Mouse (Mus musculus): ENCODE results near the gene Nlgn1. TPM values are rescaled to one million over a fixed set of nuclear protein-coding genes. Genes with fewer than 3 reads are reported as not detected.

Gene Nlgn1
- polyA plus RNA-seq, 1 experiment: 0.09 TPM

DNA sequence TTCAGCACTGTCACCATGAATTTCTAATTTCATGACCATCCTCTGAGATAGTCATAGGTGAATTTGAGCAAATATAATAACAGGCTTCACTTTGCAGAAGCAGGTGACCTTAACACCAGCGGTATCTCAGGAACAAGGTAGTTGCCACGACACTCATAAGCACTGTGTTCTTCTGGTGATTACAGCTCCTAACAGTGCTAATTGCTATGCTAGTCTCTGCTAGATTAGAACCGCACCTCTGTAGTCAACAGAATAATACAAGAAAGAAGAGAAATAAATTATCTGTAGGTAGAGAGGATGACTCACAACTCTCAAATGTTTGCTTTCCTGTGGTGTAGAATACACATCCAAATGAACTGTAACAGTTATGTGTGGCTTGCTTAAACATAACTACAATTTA is 129.6 kb downstream of the Nlgn1 start:
- no peak for TF ChIP-seq CTCF (IDR thresholded peaks at IDR 0.05; ENCODE audit: extremely low read depth, insufficient read length, insufficient replicate concordance, low read depth, low read length)
- no peak for TF ChIP-seq POLR2A (IDR thresholded peaks at IDR 0.05; ENCODE audit: low read depth, low read length)
- Histone ChIP-seq H3K36me3 (ENCODE audit: control insufficient read depth, insufficient read depth, low read length) (no peaks in the 10 kb centered on the region), H3K27me3 (ENCODE audit: control insufficient read depth, insufficient read depth, low read length) (no peaks in the 10 kb centered on the region), H3K27ac (ENCODE audit: insufficient read depth, low read depth, low read length) (no peak overlapping the region), H3K4me3 (ENCODE audit: low read depth, low read length) (no peak overlapping the region), H3K4me1 (ENCODE audit: control insufficient read depth, insufficient read depth, insufficient read length, low read length) (no peaks in the 10 kb centered on the region)
- WGBS: 81% methylated on average over 3 of the region's 3 CpGs

DNA sequence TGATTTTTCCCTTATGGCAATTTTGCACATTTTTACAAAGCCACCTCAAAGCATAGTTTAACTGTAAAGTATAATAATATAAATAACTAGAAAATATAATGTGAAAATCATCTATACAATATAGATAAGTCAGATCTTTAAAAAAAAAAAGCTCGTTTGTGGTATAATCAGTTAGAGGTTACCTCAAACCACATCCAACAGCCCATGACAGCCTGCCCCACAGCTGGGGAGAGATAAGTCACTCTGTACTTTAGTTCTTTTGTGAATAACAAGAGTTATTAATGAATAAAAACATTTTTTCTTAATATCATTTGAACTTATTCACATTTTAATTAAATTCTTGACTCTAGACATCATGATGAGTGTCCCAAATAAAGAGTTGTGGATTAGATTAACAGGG is 130.8 kb downstream of the Nlgn1 start:
- 30% methylated on average over 1 of the region's 1 CpGs for WGBS
- Histone ChIP-seq H3K27ac (ENCODE audit: insufficient read depth, low read depth, low read length) (no peak overlapping the region), H3K4me3 (ENCODE audit: low read depth, low read length) (no peak overlapping the region), H3K4me1 (ENCODE audit: control insufficient read depth, insufficient read depth, insufficient read length, low read length) (no peaks in the 10 kb centered on the region), H3K36me3 (ENCODE audit: control insufficient read depth, insufficient read depth, low read length) (no peaks in the 10 kb centered on the region), H3K27me3 (ENCODE audit: control insufficient read depth, insufficient read depth, low read length) (no peaks in the 10 kb centered on the region)
- TF ChIP-seq CTCF (IDR thresholded peaks at IDR 0.05; ENCODE audit: extremely low read depth, insufficient read length, insufficient replicate concordance, low read depth, low read length) (no peak), POLR2A (IDR thresholded peaks at IDR 0.05; ENCODE audit: low read depth, low read length) (no peak)

GRCm38 (mm10) chr3:26194970-26195369 is 137.3 kb downstream of the Nlgn1 start:
- Histone ChIP-seq H3K4me1 (ENCODE audit: control insufficient read depth, insufficient read depth, insufficient read length, low read length) (no peaks in the 10 kb centered on the region), H3K27ac (ENCODE audit: insufficient read depth, low read depth, low read length) (no peak overlapping the region), H3K27me3 (ENCODE audit: control insufficient read depth, insufficient read depth, low read length) (no peaks in the 10 kb centered on the region), H3K4me3 (ENCODE audit: low read depth, low read length) (no peak overlapping the region), H3K36me3 (ENCODE audit: control insufficient read depth, insufficient read depth, low read length) (no peaks in the 10 kb centered on the region)
- WGBS: 81% methylated on average over 2 of the region's 2 CpGs
- TF ChIP-seq CTCF (IDR thresholded peaks at IDR 0.05; ENCODE audit: extremely low read depth, insufficient read length, insufficient replicate concordance, low read depth, low read length) (no peak), POLR2A (IDR thresholded peaks at IDR 0.05; ENCODE audit: low read depth, low read length) (no peak)

DNA sequence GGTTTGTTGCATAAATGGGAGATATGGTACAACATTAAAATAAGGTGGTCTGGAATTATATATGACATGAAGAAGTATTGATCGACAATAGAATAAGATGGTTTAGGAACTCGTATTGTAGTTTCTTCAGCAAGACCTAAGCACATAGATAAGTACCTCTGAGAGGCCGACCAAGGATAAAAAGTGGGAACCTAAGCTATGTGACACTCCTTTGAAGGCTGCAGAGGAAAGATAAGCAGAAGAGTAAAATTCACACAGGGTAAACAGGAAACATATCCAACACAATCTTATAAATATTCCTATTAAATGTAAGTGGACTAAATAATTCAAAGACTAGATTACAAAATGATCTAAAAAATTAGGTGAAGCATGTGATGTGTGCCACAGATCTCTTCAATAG is 151.2 kb downstream of the Nlgn1 start:
- Histone ChIP-seq H3K4me1 (ENCODE audit: control insufficient read depth, insufficient read depth, insufficient read length, low read length) (no peaks in the 10 kb centered on the region), H3K27me3 (ENCODE audit: control insufficient read depth, insufficient read depth, low read length) (no peaks in the 10 kb centered on the region), H3K36me3 (ENCODE audit: control insufficient read depth, insufficient read depth, low read length) (no peaks in the 10 kb centered on the region), H3K4me3 (ENCODE audit: low read depth, low read length) (no peak overlapping the region), H3K27ac (ENCODE audit: insufficient read depth, low read depth, low read length) (no peak overlapping the region)
- TF ChIP-seq POLR2A (IDR thresholded peaks at IDR 0.05; ENCODE audit: low read depth, low read length) (no peak), CTCF (IDR thresholded peaks at IDR 0.05; ENCODE audit: extremely low read depth, insufficient read length, insufficient replicate concordance, low read depth, low read length) (no peak)
- WGBS: 88% methylated on average over 3 of the region's 3 CpGs

GRCm38 (mm10) chr3:26175371-26175770 is 156.9 kb downstream of the Nlgn1 start:
- TF ChIP-seq POLR2A (IDR thresholded peaks at IDR 0.05; ENCODE audit: low read depth, low read length): no peak
- no peak for TF ChIP-seq CTCF (IDR thresholded peaks at IDR 0.05; ENCODE audit: extremely low read depth, insufficient read length, insufficient replicate concordance, low read depth, low read length)
- Histone ChIP-seq H3K27me3 (ENCODE audit: control insufficient read depth, insufficient read depth, low read length) (no peaks in the 10 kb centered on the region), H3K4me3 (ENCODE audit: low read depth, low read length) (no peak overlapping the region), H3K36me3 (ENCODE audit: control insufficient read depth, insufficient read depth, low read length) (no peaks in the 10 kb centered on the region), H3K4me1 (ENCODE audit: control insufficient read depth, insufficient read depth, insufficient read length, low read length) (no peaks in the 10 kb centered on the region), H3K27ac (ENCODE audit: insufficient read depth, low read depth, low read length) (no peak overlapping the region)
- 88% methylated on average over 4 of the region's 4 CpGs for WGBS

- 52% methylated on average over 5 of the region's 5 CpGs for WGBS
- Histone ChIP-seq H3K27me3 (ENCODE audit: control insufficient read depth, insufficient read depth, low read length) (no peaks in the 10 kb centered on the region), H3K27ac (ENCODE audit: insufficient read depth, low read depth, low read length) (no peak overlapping the region), H3K4me3 (ENCODE audit: low read depth, low read length) (no peak overlapping the region), H3K4me1 (ENCODE audit: control insufficient read depth, insufficient read depth, insufficient read length, low read length) (no peaks in the 10 kb centered on the region), H3K36me3 (ENCODE audit: control insufficient read depth, insufficient read depth, low read length) (no peaks in the 10 kb centered on the region)
- no peak for TF ChIP-seq CTCF (IDR thresholded peaks at IDR 0.05; ENCODE audit: extremely low read depth, insufficient read length, insufficient replicate concordance, low read depth, low read length)
Observed at GRCm38 (mm10) chr3:26174257-26174656, 158.0 kb downstream of the Nlgn1 start.

- TF ChIP-seq POLR2A (IDR thresholded peaks at IDR 0.05; ENCODE audit: low read depth, low read length) (no peak), CTCF (IDR thresholded peaks at IDR 0.05; ENCODE audit: extremely low read depth, insufficient read length, insufficient replicate concordance, low read depth, low read length) (no peak)
- H3K4me3 ChIP-seq (ENCODE audit: low read depth, low read length): no peak overlapping the region
- H3K27ac ChIP-seq (ENCODE audit: insufficient read depth, low read depth, low read length): no peak overlapping the region
- no peaks in the 10 kb centered on the region for H3K27me3 ChIP-seq (ENCODE audit: control insufficient read depth, insufficient read depth, low read length)
- no peaks in the 10 kb centered on the region for H3K36me3 ChIP-seq (ENCODE audit: control insufficient read depth, insufficient read depth, low read length)
- no peaks in the 10 kb centered on the region for H3K4me1 ChIP-seq (ENCODE audit: control insufficient read depth, insufficient read depth, insufficient read length, low read length)
- 71% methylated on average over 3 of the region's 3 CpGs for WGBS
Observed at GRCm38 (mm10) chr3:26173613-26174012, 158.6 kb downstream of the Nlgn1 start.

DNA sequence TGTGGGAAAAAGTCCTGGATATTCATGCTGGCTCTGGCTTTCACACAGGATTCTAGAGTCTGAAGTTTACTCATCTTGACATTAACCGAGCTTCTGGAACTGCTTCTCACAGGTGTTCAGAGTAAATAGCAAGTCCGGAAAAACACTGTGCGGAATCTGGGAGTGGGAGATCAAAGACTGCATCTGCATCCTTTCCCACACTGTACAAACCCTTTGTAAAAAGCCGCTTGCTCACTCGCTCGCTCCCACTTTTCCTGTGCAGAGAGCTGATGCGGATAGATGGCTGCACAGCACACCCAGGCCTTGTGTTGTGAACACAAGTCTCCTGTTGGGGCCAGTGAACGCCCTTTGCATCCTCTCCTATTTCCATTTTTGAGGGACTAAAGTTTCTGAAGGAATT is 165.5 kb downstream of the Nlgn1 start:
- no peaks in the 10 kb centered on the region for H3K27me3 ChIP-seq (ENCODE audit: control insufficient read depth, insufficient read depth, low read length)
- H3K4me3 ChIP-seq (ENCODE audit: low read depth, low read length): no peak overlapping the region
- H3K36me3 ChIP-seq (ENCODE audit: control insufficient read depth, insufficient read depth, low read length): no peaks in the 10 kb centered on the region
- no peak overlapping the region for H3K27ac ChIP-seq (ENCODE audit: insufficient read depth, low read depth, low read length)
- WGBS: 77% methylated on average over 8 of the region's 8 CpGs
- no peaks in the 10 kb centered on the region for H3K4me1 ChIP-seq (ENCODE audit: control insufficient read depth, insufficient read depth, insufficient read length, low read length)
- TF ChIP-seq CTCF (IDR thresholded peaks at IDR 0.05; ENCODE audit: extremely low read depth, insufficient read length, insufficient replicate concordance, low read depth, low read length) (no peak), POLR2A (IDR thresholded peaks at IDR 0.05; ENCODE audit: low read depth, low read length) (no peak)

Measured in small intestine, adult 2 months (tissue).